Mouse (Mus musculus): ENCODE data around the gene Arhgap35. TPM values are rescaled to one million over a fixed set of nuclear protein-coding genes. Genes with fewer than 3 reads are reported as not detected.
A peak's percentile ranks its signal among the peaks of the same experiment; 100 is the strongest.

Gene Arhgap35
- polyA plus RNA-seq, 1 experiment from 2014 or later, result 30.8 TPM

GRCm38 (mm10) chr7:16460566-16460965, 154.2 kb downstream of the Arhgap35 start:
- Histone ChIP-seq H3K9ac (no peak overlapping the region), H3K4me3 (no peak overlapping the region), H3K4me2 (no peak overlapping the region), H3K9me3 (no peaks in the 10 kb centered on the region), H3K27me3 (peaks cover 31% of the 10 kb centered on the region), H3K27ac (replicated peaks) (no peak overlapping the region), H3K36me3 (peaks cover 8% of the 10 kb centered on the region; the same call in 1 of the 2 replicates), H3K4me1 (replicated peaks) (0 out of 2 replicates have a peak, but pooled peaks cover 4% of the 10 kb centered on the region)
- WGBS, result 66% methylated on average over 13 of the region's 13 CpGs
- ATAC-seq (ENCODE audit: low read depth), result no peak

GRCm38 (mm10) chr7:16456289-16456688, 158.5 kb downstream of the Arhgap35 start:
- no peak overlapping the region for H3K4me2 ChIP-seq
- 81% methylated on average over 5 of the region's 5 CpGs for WGBS
- H3K36me3 ChIP-seq, result peaks cover 15% of the 10 kb centered on the region; the same call in 1 of the 2 replicates
- no peak overlapping the region for H3K4me3 ChIP-seq
- H3K4me1 ChIP-seq (replicated peaks), result peaks cover 15% of the 10 kb centered on the region
- H3K27ac ChIP-seq (replicated peaks), result no peak overlapping the region
- H3K9ac ChIP-seq, result no peak overlapping the region
- no peak for ATAC-seq (ENCODE audit: low read depth)
- H3K9me3 ChIP-seq, result no peaks in the 10 kb centered on the region
- peaks cover 10% of the 10 kb centered on the region; the same call in 1 of the 2 replicates for H3K27me3 ChIP-seq

- Histone ChIP-seq H3K4me1 (replicated peaks) (peaks cover 11% of the 10 kb centered on the region), H3K4me2 (no peak overlapping the region), H3K9ac (no peak overlapping the region), H3K36me3 (peaks cover 15% of the 10 kb centered on the region; the same call in 1 of the 2 replicates), H3K9me3 (no peaks in the 10 kb centered on the region), H3K27ac (replicated peaks) (no peak overlapping the region), H3K4me3 (no peak overlapping the region), H3K27me3 (no peaks in the 10 kb centered on the region)
- ATAC-seq (ENCODE audit: low read depth), result no peak
- WGBS, result 92% methylated on average over 14 of the region's 14 CpGs
These were observed 159.8 kb downstream of the Arhgap35 start for GRCm38 (mm10) chr7:16455016-16455415.

GRCm38 (mm10) chr7:16453118-16453711, 161.6 kb downstream of the Arhgap35 start:
- peak; percentile 77 for ATAC-seq (ENCODE audit: low read depth)
- Histone ChIP-seq H3K4me3 (peak overlapping the region; percentile 65), H3K27ac (replicated peaks) (peak overlapping the region; percentile 70), H3K36me3 (peaks cover 15% of the 10 kb centered on the region; the same call in 1 of the 2 replicates), H3K27me3 (no peaks in the 10 kb centered on the region), H3K4me1 (replicated peaks) (peaks cover 11% of the 10 kb centered on the region), H3K4me2 (peak overlapping the region; percentile 80), H3K9ac (peak overlapping the region; percentile 75), H3K9me3 (no peaks in the 10 kb centered on the region)
- WGBS, result under 1% methylated on average over 23 of the region's 23 CpGs

- Histone ChIP-seq H3K4me1 (replicated peaks) (peaks cover 11% of the 10 kb centered on the region), H3K9me3 (no peaks in the 10 kb centered on the region), H3K27me3 (no peaks in the 10 kb centered on the region), H3K9ac (peak within 1 kb of the TSS; percentile 75), H3K4me3 (peak within 1 kb of the TSS; percentile 65), H3K27ac (replicated peaks) (peak within 1 kb of the TSS; percentile 70), H3K4me2 (peak within 1 kb of the TSS; percentile 80), H3K36me3 (peaks cover 15% of the 10 kb centered on the region; the same call in 1 of the 2 replicates)
- ATAC-seq (ENCODE audit: low read depth), result peak; percentile 99
- 1% methylated on average over 27 of the region's 30 CpGs for WGBS
These were observed 162.2 kb downstream of the Arhgap35 start, which contains the start of gene Tmem160 for GRCm38 (mm10) chr7:16452587-16453073. Gene Tmem160 (plus strand): TSS chr7:16452779.

- H3K4me2 ChIP-seq, result no peak overlapping the region
- 85% methylated on average over 6 of the region's 6 CpGs for WGBS
- H3K9ac ChIP-seq, result no peak overlapping the region
- ATAC-seq (ENCODE audit: low read depth), result no peak
- no peak overlapping the region for H3K4me3 ChIP-seq
- H3K9me3 ChIP-seq, result no peaks in the 10 kb centered on the region
- H3K27me3 ChIP-seq, result no peaks in the 10 kb centered on the region
- peaks cover 15% of the 10 kb centered on the region; the same call in 1 of the 2 replicates for H3K36me3 ChIP-seq
- peaks cover 11% of the 10 kb centered on the region for H3K4me1 ChIP-seq (replicated peaks)
- H3K27ac ChIP-seq (replicated peaks), result no peak overlapping the region
These were observed 163.1 kb downstream of the Arhgap35 start for GRCm38 (mm10) chr7:16451656-16452055.

Other genes starting within 250 kb of the Arhgap35 start
- 264 and 281 TPM in 2 replicates for gene Sae1, start 227.2 kb downstream of the Arhgap35 start, polyA plus RNA-seq (2015; fragmentation: Nextera tagmentation; extraction: Ambion mirVana)
- gene Zc3h4, start 214.1 kb downstream of the Arhgap35 start, polyA plus RNA-seq (2015; fragmentation: Nextera tagmentation; extraction: Ambion mirVana), result 16.8 and 19.9 TPM in 2 replicates
- 54.6 and 59.0 TPM in 2 replicates for gene Tmem160, start 162.2 kb downstream of the Arhgap35 start, polyA plus RNA-seq (2015; fragmentation: Nextera tagmentation; extraction: Ambion mirVana)
- gene Npas1, start 137.3 kb downstream of the Arhgap35 start, polyA plus RNA-seq (2015; fragmentation: Nextera tagmentation; extraction: Ambion mirVana), result 1.6 and 1.7 TPM in 2 replicates
- not detected in 2 replicates for gene Ceacam15, start 60.7 kb upstream of the Arhgap35 start, polyA plus RNA-seq (2015; fragmentation: Nextera tagmentation; extraction: Ambion mirVana)
- not detected in 2 replicates for gene Ceacam9, start 106.9 kb upstream of the Arhgap35 start, polyA plus RNA-seq (2015; fragmentation: Nextera tagmentation; extraction: Ambion mirVana)
- gene Ap2s1, start 123.4 kb upstream of the Arhgap35 start, polyA plus RNA-seq (2015; fragmentation: Nextera tagmentation; extraction: Ambion mirVana), result 372 and 378 TPM in 2 replicates
- gene Slc1a5, start 166.3 kb upstream of the Arhgap35 start, polyA plus RNA-seq (2015; fragmentation: Nextera tagmentation; extraction: Ambion mirVana), result 8.8 and 9.0 TPM in 2 replicates
- 155 and 174 TPM in 2 replicates for gene Strn4, start 200.9 kb upstream of the Arhgap35 start, polyA plus RNA-seq (2015; fragmentation: Nextera tagmentation; extraction: Ambion mirVana)
- 40.0 and 45.9 TPM in 2 replicates for gene Fkrp, start 201.7 kb upstream of the Arhgap35 start, polyA plus RNA-seq (2015; fragmentation: Nextera tagmentation; extraction: Ambion mirVana)
- 6.3 and 6.8 TPM in 2 replicates for gene Prkd2, start 227.9 kb upstream of the Arhgap35 start, polyA plus RNA-seq (2015; fragmentation: Nextera tagmentation; extraction: Ambion mirVana)

All from neural tube, embryonic 13.5 days (tissue).